Mouse (Mus musculus) layer of hippocampus, postnatal 10 days (tissue): ENCODE data around the gene Farp1. TPM values are rescaled to one million over a fixed set of nuclear protein-coding genes. Genes with fewer than 3 reads are reported as not detected.
A peak's percentile ranks its signal among the peaks of the same experiment; 100 is the strongest.

Source experiments
- DNase-seq, 2 experiments: peaks; one replicate each; pipeline ENCODE4 v3.0.0; 2021; ENCODE audit warnings: low spot score in 2 of 2
- total RNA-seq, 2 experiments: library from RNA; stranded (reverse); gene quantifications; 2 replicates each; pipeline ENCODE4 v1.2.3; 2021

Farp1 gene
- total RNA-seq, 2 experiments from 2014 or later: 117 to 119 TPM

- no peak for DNase-seq
Measured at GRCm38 (mm10) chr14:121144496-121144895, 109.5 kb downstream of the Farp1 start.

GRCm38 (mm10) chr14:121145291-121145690 lies 110.3 kb downstream of the Farp1 start:
- DNase-seq: no peak

GRCm38 (mm10) chr14:121145698-121146097 lies 110.7 kb downstream of the Farp1 start:
- DNase-seq: no peak

GRCm38 (mm10) chr14:121146213-121146612 lies 111.2 kb downstream of the Farp1 start:
- no peak for DNase-seq

GRCm38 (mm10) chr14:121147026-121147425 lies 112.0 kb downstream of the Farp1 start:
- no peak for DNase-seq

GRCm38 (mm10) chr14:121148088-121148785 lies 113.2 kb downstream of the Farp1 start:
- DNase-seq: no peak

GRCm38 (mm10) chr14:121149984-121150383 lies 115.0 kb downstream of the Farp1 start:
- DNase-seq: no peak

GRCm38 (mm10) chr14:121151837-121152236 lies 116.8 kb downstream of the Farp1 start:
- no peak for DNase-seq

GRCm38 (mm10) chr14:121152771-121153170 lies 117.8 kb downstream of the Farp1 start:
- no peak for DNase-seq

- no peak for DNase-seq
Measured at GRCm38 (mm10) chr14:121153260-121153659, 118.3 kb downstream of the Farp1 start.

- no peak for DNase-seq
Measured at GRCm38 (mm10) chr14:121155173-121155572, 120.2 kb downstream of the Farp1 start.

- DNase-seq: no peak
Measured at GRCm38 (mm10) chr14:121158616-121159015, 123.6 kb downstream of the Farp1 start.

- DNase-seq: no peak
Measured at GRCm38 (mm10) chr14:121162822-121163221, 127.8 kb downstream of the Farp1 start.

GRCm38 (mm10) chr14:121164866-121165265 lies 129.9 kb downstream of the Farp1 start:
- no peak for DNase-seq

GRCm38 (mm10) chr14:121165408-121166037 lies 130.5 kb downstream of the Farp1 start:
- no peak for DNase-seq

- no peak for DNase-seq
Measured at GRCm38 (mm10) chr14:121166038-121166436, 131.0 kb downstream of the Farp1 start.

- no peak for DNase-seq
Measured at GRCm38 (mm10) chr14:121168716-121169115, 133.7 kb downstream of the Farp1 start.

- DNase-seq: no peak
Measured at GRCm38 (mm10) chr14:121170321-121170720, 135.3 kb downstream of the Farp1 start.

GRCm38 (mm10) chr14:121172065-121173036 lies 137.4 kb downstream of the Farp1 start:
- DNase-seq: peak; percentile 46 to 50

GRCm38 (mm10) chr14:121175385-121175784 lies 140.4 kb downstream of the Farp1 start:
- DNase-seq: no peak

GRCm38 (mm10) chr14:121175861-121176260 lies 140.9 kb downstream of the Farp1 start:
- no peak for DNase-seq

- no peak for DNase-seq
Measured at GRCm38 (mm10) chr14:121177907-121178306, 142.9 kb downstream of the Farp1 start.
